Mouse (Mus musculus) layer of hippocampus, postnatal 36 days (tissue): ENCODE measurements around the gene Map4k5. TPM values are rescaled to one million over a fixed set of nuclear protein-coding genes. Genes with fewer than 3 reads are reported as not detected.

ENCODE experiments used
- DNase-seq, 2 experiments: peaks; one replicate each; pipeline ENCODE4 v3.0.0; 2022
- total RNA-seq, 2 experiments: library from RNA; stranded (reverse); gene quantifications; 2 replicates each; pipeline ENCODE4 v1.2.3; 2021

Gene Map4k5
- total RNA-seq, 2 experiments from 2014 or later: 46.8 to 50.3 TPM

GRCm38 (mm10) chr12:69885170-69885923 is 7.7 kb downstream of the Map4k5 start:
- DNase-seq: no peak

GRCm38 (mm10) chr12:69884053-69884452 is 8.9 kb downstream of the Map4k5 start:
- DNase-seq: no peak

GRCm38 (mm10) chr12:69881198-69881905 is 11.6 kb downstream of the Map4k5 start:
- DNase-seq: no peak

DNA sequence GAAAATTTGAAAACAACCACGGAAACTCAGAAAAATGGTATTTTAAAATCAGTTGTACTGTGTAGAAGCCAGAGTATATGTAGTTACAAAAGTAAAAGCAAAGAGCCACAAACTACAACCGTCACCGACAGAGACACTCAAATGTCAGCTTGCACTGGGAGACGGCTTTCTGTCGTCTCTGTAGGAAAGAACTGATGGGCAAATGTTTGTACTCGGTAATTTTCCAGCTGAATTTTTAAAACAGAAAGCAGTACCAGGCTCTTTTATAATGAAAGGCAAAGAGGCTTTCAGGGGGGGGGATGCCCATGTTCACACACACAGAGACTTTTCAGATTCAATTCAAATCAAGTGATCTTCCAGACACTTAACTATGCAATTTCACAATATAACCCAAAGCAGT is 13.3 kb downstream of the Map4k5 start:
- DNase-seq: no peak

- DNase-seq: no peak
Observed at GRCm38 (mm10) chr12:69879172-69879665, 13.8 kb downstream of the Map4k5 start.

DNA sequence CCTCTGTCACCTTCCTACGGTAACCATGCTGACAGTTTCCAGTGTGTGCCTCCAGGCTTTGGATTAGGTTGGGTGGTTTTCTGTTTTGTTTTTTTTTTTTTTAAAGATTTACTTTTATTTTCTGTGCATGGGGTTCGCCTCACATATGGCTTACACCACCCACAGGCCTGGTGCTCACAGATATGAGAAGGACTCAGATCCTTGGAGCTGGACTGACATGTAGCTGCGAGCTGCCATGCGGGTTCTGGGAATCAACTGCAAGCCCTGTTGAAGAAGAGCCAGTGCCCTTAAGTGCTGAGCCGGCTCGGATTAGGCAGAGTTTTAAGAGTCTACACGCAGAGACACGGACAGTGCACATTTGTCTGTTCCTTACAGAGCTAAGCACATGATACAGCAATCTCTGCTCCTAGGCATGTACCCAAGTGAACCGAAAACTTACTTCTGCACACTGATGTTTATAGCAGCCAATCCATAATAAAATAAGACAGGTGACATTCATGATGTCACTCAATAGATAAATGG is 15.1 kb downstream of the Map4k5 start:
- no peak for DNase-seq

GRCm38 (mm10) chr12:69871632-69872031 is 21.4 kb downstream of the Map4k5 start:
- no peak for DNase-seq

DNA sequence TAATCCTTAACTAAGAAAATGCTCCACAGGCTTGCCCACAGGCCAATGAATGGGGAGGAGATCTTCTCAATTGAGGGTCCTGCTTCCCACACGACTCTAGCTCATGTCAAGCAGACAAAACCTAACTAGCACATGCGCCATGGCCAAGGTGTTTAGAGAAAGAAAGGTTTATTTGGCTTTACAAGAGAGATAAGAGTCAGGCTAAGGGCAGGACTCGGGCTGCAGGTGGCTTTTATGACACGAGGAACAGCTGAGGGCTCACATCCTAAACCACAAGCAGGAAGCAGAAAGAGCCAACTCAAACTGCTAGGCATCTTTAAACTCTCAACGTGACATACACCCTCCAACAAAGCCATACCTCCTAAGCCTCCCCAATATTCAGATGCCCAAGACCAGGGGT is 25.7 kb downstream of the Map4k5 start:
- no peak for DNase-seq

GRCm38 (mm10) chr12:69864164-69864692 is 28.8 kb downstream of the Map4k5 start:
- DNase-seq: no peak

DNA sequence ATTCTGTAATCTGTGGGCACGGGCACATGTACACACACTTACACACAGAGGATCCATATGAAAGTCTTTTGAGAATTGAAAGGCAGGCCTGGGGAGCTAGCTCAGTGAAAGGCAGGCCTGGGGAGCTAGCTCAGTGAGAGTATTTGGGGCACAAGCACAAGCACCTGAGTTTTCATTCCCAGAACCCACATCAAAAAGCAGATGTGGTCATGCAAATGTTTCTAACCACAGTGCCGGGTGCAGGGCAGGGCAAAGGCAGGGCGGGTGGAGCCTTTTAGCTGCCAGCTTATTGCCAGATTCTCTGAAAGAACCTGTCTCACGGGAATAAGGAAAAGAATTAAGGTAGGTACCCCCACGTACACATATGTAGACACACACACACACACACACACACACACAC is 29.5 kb downstream of the Map4k5 start:
- DNase-seq: no peak

GRCm38 (mm10) chr12:69858847-69859246 is 34.2 kb downstream of the Map4k5 start:
- no peak for DNase-seq

DNA sequence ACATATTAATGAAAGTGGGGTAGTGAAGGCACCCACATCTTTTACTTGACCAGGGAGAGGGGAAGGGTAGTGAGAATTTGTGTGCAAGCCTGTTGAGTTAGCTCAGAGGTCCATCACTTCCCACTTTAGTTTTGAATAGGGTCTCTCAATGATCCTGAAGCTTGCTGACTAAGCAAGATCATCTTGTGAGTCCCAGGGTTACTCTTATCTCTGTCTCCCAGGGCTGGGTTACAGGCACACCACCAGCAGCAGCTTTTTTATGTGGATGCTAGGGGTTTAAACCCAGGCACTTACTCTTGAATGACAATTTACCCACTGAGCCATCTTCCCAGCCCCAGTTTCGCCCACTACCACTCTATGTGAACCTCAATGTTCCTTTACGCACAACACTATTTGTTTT is 35.4 kb downstream of the Map4k5 start:
- DNase-seq: no peak

DNA sequence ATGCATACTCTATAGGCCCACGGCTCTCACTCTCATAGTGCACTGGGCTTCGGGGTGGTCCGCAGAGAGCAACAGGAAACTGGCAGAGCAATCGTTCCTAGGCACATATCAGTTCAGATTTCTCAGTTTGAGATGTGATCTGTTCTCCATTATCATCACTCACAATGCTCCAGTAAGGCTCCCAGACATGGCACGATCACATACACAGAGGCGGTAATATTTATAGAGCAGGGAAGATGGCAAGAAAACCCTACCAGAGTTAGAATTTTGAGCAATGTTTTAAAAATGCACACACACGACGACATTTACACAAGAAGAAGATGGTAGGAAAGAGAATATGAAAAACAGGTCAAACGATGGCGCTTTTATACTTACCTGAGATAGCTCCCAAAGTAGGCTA is 36.6 kb downstream of the Map4k5 start:
- DNase-seq: no peak

- no peak for DNase-seq
Observed at GRCm38 (mm10) chr12:69855641-69856300, 37.2 kb downstream of the Map4k5 start.

DNA sequence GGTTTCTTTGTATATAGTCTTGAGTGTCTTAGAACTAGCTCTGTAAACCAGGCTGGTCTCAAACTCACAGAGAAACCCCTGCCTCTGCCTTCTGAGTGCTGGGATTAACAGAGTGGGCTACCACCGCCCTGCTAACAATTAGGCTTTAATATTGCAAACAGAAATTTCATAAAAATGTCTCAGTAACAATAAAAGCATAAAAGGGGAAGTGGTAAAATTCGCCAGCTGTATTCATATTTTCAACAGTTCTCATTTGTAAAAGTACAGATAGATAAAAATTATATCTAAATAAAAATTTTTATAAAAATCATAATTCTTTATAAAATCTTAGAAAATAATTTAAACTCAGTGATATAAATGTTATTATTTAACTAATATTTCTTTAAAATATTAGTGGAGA is 39.1 kb downstream of the Map4k5 start:
- DNase-seq: no peak

DNA sequence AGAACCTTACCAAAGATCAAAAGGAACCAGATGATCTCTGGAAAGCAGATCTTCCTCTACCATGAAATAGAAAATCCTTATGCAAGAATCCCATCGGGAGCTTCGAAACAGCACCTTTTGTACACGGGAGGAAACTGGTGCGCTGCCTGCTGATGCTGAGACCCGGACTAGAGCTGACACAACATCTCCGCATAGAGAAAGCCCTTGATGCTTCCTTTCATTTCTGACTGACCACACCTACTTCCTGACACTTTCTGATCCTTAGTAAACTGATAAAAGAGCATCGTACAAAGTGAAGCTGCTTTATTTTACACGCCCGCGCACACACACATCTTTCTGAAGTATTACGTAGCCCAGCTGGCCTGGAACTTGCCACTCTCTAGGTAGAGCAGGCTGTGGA is 39.6 kb downstream of the Map4k5 start:
- DNase-seq: no peak

DNA sequence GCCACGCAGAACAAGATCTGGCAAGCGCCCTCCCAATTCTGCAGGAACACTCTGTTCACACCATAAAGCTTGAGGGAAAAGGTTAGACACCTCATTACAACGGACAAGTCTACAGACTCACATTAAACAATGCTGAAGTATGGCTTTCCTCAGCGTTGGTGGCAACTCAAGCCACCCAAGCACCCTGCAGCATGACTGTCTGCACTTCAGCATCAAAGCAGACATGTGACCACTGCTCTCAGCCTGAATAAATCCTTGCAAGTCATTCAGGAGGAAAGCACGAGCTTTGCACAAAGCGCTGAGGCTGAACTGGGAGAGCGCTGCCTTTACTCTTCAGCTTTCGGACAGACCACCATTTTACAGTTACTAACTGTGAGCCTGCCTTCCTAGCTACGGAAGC is 40.7 kb downstream of the Map4k5 start:
- DNase-seq: no peak

- no peak for DNase-seq
Observed at GRCm38 (mm10) chr12:69848083-69848878, 44.7 kb downstream of the Map4k5 start.

GRCm38 (mm10) chr12:69846499-69846898 is 46.5 kb downstream of the Map4k5 start:
- DNase-seq: no peak

DNA sequence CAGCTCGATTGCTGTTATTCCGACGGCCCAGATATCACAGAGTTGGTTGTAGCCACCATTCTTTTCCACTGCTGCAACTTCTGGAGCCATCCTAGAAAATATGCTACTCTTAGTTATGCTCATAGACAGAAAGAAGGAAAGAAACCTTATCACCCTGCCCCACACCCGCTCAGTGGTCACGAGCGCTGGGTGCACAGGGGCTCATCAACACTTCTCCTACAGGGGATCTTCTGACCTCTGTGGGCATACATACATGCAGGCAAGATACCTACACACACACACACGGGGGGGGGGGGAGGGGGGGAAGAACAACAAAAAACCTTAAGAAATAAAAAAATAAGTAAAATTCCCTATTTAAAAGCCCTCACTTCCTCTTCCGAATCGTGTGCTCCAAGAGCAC is 47.3 kb downstream of the Map4k5 start:
- no peak for DNase-seq

DNA sequence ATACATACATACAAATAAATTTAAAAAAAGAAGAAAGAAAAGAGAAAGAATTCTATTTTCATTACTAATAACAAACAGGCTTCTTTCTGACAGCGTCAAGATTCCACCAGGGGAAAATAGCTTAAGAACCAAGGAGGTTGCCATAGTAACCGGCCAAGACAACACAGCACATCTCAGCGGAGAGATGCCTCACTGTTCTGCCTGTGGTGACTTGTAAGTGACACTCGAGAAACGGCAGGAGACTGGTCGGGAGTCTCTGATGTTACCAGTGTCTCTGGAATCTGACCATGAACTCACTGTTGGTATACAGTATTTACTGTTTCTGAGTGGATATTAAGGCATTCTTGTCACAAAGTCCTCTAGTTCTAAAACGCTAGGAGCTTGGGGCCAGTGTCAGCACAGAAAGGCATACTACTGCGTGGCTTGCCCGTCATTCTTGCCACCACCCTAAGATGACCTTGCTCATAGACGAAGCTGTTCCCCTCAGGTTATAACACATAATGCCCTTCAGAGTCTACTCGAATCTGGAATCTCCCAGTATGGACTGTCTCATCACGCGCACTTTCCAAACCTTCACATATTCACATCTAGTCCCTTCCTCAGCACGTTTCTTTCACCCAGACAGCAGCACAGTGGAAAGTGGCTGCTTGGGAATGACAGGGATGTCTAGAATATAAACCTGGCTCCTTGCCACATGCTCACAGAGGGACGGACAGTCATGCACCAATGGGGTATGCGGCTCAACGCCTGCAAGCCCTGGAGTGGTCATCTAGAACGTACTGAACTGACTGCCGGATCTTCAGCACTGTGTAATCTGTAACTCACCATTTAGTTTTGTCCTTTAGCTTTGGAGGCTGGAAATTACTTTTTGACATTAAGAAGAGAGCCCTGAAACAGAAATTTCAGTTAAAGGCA is 49.2 kb downstream of the Map4k5 start:
- no peak for DNase-seq
